Mouse (Mus musculus): Measurements from ENCODE around the gene Rcor3. TPM values are rescaled to one million over a fixed set of nuclear protein-coding genes. Genes with fewer than 3 reads are reported as not detected.

Gene Rcor3
- total and polyA plus RNA-seq, 3 experiments: 6.7 to 15.5 TPM; not detected in 1

DNA sequence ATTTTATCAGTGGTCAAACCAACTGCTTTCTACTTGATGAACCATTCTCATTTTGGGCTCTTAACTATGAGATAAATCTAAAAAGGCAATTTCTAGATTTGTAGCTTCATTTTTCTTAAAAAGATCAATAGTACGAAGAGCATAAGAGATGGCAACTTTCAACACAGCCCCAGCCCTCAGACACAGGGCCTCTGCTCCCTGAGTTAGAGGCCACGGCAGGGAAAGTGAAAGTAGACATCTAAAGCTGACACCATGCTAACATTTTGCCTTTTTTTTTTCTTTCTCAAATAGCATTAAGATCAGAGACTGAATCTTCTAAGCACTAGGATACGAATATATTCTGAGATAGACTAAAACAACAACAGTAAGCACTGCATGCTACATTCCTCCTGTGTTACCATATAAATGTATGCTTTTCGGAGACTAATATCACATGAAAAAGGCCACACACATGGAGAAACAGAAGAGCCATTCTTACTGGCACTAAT, 31.9 kb downstream of the Rcor3 start:
- Histone ChIP-seq H3K4me1 (ENCODE audit: control insufficient read depth in 1 of 2, insufficient read depth in 2 of 2, low read length in 2 of 2) (no peaks in the 10 kb centered on the region), H3K9me3 (replicated peaks; ENCODE audit: insufficient read depth, low read length) (no peaks in the 10 kb centered on the region), H3K4me3 (ENCODE audit: control insufficient read depth in 1 of 2, insufficient read depth in 1 of 2, low read depth in 2 of 2, low read length in 2 of 2) (no peak overlapping the region), H3K9ac (ENCODE audit: control insufficient read depth, low read depth, low read length, poor library complexity, severe bottlenecking) (no peak overlapping the region), H3K36me3 (ENCODE audit: control insufficient read depth in 1 of 2, insufficient read depth in 2 of 2, low read length in 2 of 2) (peaks cover 0 to 10% of the 10 kb centered on the region in 2 experiments; a peak in 1 of 4 replicates), H3K79me2 (ENCODE audit: control insufficient read depth, insufficient read depth, low read length, poor library complexity) (no peaks in the 10 kb centered on the region), H3K27ac (ENCODE audit: control insufficient read depth, low read depth, low read length) (no peak overlapping the region), H3K27me3 (ENCODE audit: control insufficient read depth in 1 of 2, insufficient read depth in 2 of 2, low read length in 2 of 2) (no peaks in the 10 kb centered on the region)
- no peak for TF ChIP-seq RAD21 (IDR thresholded peaks at IDR 0.05; ENCODE audit: low read depth, low read length)
- TF ChIP-seq ZNF384 (IDR thresholded peaks at IDR 0.05; ENCODE audit: low read depth, low read length): no peak
- no peak for TF ChIP-seq ELF1 (IDR thresholded peaks at IDR 0.05; ENCODE audit: low read depth, low read length)
- no peak for TF ChIP-seq USF1 (IDR thresholded peaks at IDR 0.05; ENCODE audit: low read depth, low read length)
- no peak for TF ChIP-seq ETS1 (IDR thresholded peaks at IDR 0.05; ENCODE audit: low read depth, low read length)
- no peak for TF ChIP-seq SMC3 (IDR thresholded peaks at IDR 0.05; ENCODE audit: low read depth, low read length)
- no peak for TF ChIP-seq BHLHE40 (IDR thresholded peaks at IDR 0.05; ENCODE audit: borderline replicate concordance, low read depth, low read length)
- no peak for TF ChIP-seq USF2 (IDR thresholded peaks at IDR 0.05; ENCODE audit: borderline replicate concordance in 1 of 2, insufficient read depth in 1 of 2, low read depth in 1 of 2, low read length in 2 of 2)
- no peak for TF ChIP-seq UBTF (IDR thresholded peaks at IDR 0.05; ENCODE audit: borderline replicate concordance, insufficient read depth, low read depth, low read length)
- TF ChIP-seq EP300 (IDR thresholded peaks at IDR 0.05; ENCODE audit: low read depth in 1 of 2, low read length in 2 of 2): no peak
- no peak for TF ChIP-seq GABPA (IDR thresholded peaks at IDR 0.05; ENCODE audit: low read depth, low read length)
- TF ChIP-seq MXI1 (IDR thresholded peaks at IDR 0.05; ENCODE audit: low read depth, low read length): no peak
- TF ChIP-seq ZKSCAN1 (IDR thresholded peaks at IDR 0.05; ENCODE audit: low read depth, low read length): no peak
- DNase-seq (ENCODE audit: low read depth, low spot score): no peak

DNA sequence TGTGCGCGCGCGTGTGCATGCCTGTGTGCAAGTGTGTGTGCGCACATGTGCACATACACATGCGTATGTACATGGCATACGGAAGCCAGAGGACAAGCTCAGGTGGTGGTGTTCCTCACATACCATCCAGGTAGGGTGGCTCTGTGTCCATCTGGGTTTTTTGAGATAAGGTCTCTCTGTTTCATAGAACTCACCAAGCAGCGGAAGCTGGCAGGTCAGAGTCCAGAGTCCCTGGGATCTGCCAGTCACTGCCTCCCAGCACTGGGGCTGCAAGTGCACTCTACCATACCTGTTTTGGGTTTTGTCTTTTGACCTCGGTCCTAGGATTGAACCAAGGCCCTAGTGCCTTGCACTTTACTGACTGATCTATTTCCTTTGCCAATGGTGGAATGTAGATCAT, 33.8 kb downstream of the Rcor3 start:
- Histone ChIP-seq H3K27ac (ENCODE audit: control insufficient read depth, low read depth, low read length) (no peak overlapping the region), H3K27me3 (ENCODE audit: control insufficient read depth in 1 of 2, insufficient read depth in 2 of 2, low read length in 2 of 2) (no peaks in the 10 kb centered on the region), H3K9me3 (replicated peaks; ENCODE audit: insufficient read depth, low read length) (no peaks in the 10 kb centered on the region), H3K36me3 (ENCODE audit: control insufficient read depth in 1 of 2, insufficient read depth in 2 of 2, low read length in 2 of 2) (peaks cover 0 to 21% of the 10 kb centered on the region in 2 experiments; a peak in 2 of 4 replicates), H3K4me1 (ENCODE audit: control insufficient read depth in 1 of 2, insufficient read depth in 2 of 2, low read length in 2 of 2) (no peaks in the 10 kb centered on the region), H3K79me2 (ENCODE audit: control insufficient read depth, insufficient read depth, low read length, poor library complexity) (no peaks in the 10 kb centered on the region), H3K9ac (ENCODE audit: control insufficient read depth, low read depth, low read length, poor library complexity, severe bottlenecking) (no peak overlapping the region), H3K4me3 (ENCODE audit: control insufficient read depth in 1 of 2, insufficient read depth in 1 of 2, low read depth in 2 of 2, low read length in 2 of 2) (no peak overlapping the region)
- no peak for TF ChIP-seq SMC3 (IDR thresholded peaks at IDR 0.05; ENCODE audit: low read depth, low read length)
- no peak for TF ChIP-seq BHLHE40 (IDR thresholded peaks at IDR 0.05; ENCODE audit: borderline replicate concordance, low read depth, low read length)
- no peak for TF ChIP-seq MAZ (IDR thresholded peaks at IDR 0.05; ENCODE audit: low read depth, low read length)
- no peak for TF ChIP-seq UBTF (IDR thresholded peaks at IDR 0.05; ENCODE audit: borderline replicate concordance, insufficient read depth, low read depth, low read length)
- no peak for TF ChIP-seq NRF1 (IDR thresholded peaks at IDR 0.05; ENCODE audit: insufficient read depth, low read depth, low read length, poor library complexity, severe bottlenecking)
- TF ChIP-seq EP300 (IDR thresholded peaks at IDR 0.05; ENCODE audit: low read depth in 1 of 2, low read length in 2 of 2): no peak
- no peak for TF ChIP-seq ELF1 (IDR thresholded peaks at IDR 0.05; ENCODE audit: low read depth, low read length)
- TF ChIP-seq MEF2A (IDR thresholded peaks at IDR 0.05; ENCODE audit: extremely low read depth, insufficient replicate concordance, low read depth, low read length, poor library complexity, severe bottlenecking): no peak
- no peak for TF ChIP-seq KAT2A (conservative IDR thresholded peaks at IDR 0.05; ENCODE audit: low read depth, low read length)
- TF ChIP-seq CHD1 (IDR thresholded peaks at IDR 0.05; ENCODE audit: low read depth, low read length): no peak
- no peak for TF ChIP-seq JUND (IDR thresholded peaks at IDR 0.05; ENCODE audit: low read depth, low read length)
- DNase-seq (ENCODE audit: low read depth, low spot score): no peak

Data from MEL (cell line).